Mouse (Mus musculus): ENCODE measurements around the gene Zfp385b.

GRCm38 (mm10) chr2:77542605-77543004 is 276.8 kb downstream of the Zfp385b start:
- TF ChIP-seq CTCF (IDR thresholded peaks at IDR 0.05; ENCODE audit: low read depth, low read length) (no peak), POLR2A (IDR thresholded peaks at IDR 0.05; ENCODE audit: extremely low read depth, insufficient read depth, low read length) (no peak)
